Mouse (Mus musculus): Measurements from ENCODE around the gene Sds. TPM values are rescaled to one million over a fixed set of nuclear protein-coding genes. Genes with fewer than 3 reads are reported as not detected.

Sds gene
- polyA plus RNA-seq, 1 experiment from 2014 or later, result not detected

DNA sequence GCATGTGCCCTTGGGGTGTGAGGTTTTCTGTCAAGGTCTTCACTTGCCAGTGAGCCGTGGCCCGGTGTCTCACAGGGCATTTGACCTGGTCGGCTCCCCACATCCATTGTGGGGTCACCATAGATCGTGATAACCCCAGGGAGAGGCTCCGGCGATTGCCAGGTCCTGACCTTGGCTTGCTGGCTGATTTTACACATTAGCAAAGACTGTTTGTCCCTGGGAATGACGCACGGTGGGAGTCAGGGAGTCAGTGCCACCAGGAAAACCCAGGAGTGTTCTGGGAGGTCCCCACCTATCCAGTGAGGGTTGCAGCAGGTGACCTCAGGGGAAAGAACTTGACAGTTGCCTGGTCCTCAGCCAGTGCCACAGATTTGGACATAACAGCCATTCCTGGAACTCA lies 3.6 kb upstream of the Sds start, which contains the start of gene Sdsl:
Gene Sdsl, minus strand, starts transcription at position 41 of the 400 bp plus-strand sequence.
- Histone ChIP-seq H3K9ac (no peak within 1 kb of the TSS), H3K36me3 (no peaks in the 10 kb centered on the region), H3K4me3 (replicated peaks) (no peak within 1 kb of the TSS), H3K27me3 (peaks cover 9% of the 10 kb centered on the region), H3K9me3 (replicated peaks) (no peaks in the 10 kb centered on the region), H3K4me1 (peaks cover 6% of the 10 kb centered on the region), H3K4me2 (no peak within 1 kb of the TSS), H3K27ac (no peak within 1 kb of the TSS)
- ATAC-seq (replicated peaks; ENCODE audit: low FRiP score), result no peak
- 73% methylated on average over 8 of the region's 8 CpGs for WGBS

DNA sequence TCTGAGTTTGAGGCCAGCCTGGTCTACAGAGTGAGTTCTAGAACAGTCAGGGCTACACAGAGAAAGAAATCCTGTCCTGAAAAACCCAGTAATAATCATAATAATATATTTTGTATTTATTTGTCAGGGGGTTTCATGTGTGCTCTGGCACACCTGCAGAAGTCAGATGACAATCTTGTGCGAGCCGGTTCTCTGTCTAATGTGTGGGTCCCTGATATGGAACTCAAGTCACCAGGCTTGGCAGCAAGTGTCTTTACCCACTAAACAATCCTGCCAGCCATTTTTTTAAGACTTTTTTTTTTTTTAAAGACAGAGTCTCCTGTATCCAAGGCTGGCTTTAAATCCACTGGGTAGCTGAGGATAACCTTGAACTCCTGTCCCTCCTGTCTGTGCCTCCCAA lies 3.0 kb upstream of the Sds start:
- Histone ChIP-seq H3K27ac (no peak overlapping the region), H3K36me3 (no peaks in the 10 kb centered on the region), H3K27me3 (peaks cover 9% of the 10 kb centered on the region), H3K9me3 (replicated peaks) (no peaks in the 10 kb centered on the region), H3K4me2 (no peak overlapping the region), H3K4me3 (replicated peaks) (no peak overlapping the region), H3K4me1 (peaks cover 6% of the 10 kb centered on the region), H3K9ac (no peak overlapping the region)
- no peak for ATAC-seq (replicated peaks; ENCODE audit: low FRiP score)
- 90% methylated on average over 2 of the region's 2 CpGs for WGBS

DNA sequence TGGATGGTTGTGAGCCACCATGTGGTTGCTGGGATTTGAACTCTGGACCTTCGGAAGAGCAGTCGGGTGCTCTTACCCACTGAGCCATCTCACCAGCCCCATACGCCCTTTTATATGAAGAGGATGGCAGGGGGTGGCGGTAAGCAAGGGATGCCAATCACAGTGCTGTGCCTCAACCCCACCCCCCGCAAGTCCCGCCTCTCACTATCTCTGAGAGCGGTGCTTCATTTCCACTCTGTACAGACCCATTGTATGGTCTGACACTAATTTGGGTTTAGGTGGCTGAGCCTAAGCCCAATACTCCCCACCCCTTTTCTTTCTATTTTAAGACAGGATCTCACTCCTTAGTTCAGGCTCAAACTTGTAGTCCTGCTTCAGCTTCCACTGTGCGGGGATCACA lies 465 bp upstream of the Sds start:
- H3K27ac ChIP-seq, result no peak overlapping the region
- 63% methylated on average over 8 of the region's 8 CpGs for WGBS
- H3K27me3 ChIP-seq, result peaks cover 9% of the 10 kb centered on the region
- H3K9ac ChIP-seq, result no peak overlapping the region
- H3K9me3 ChIP-seq (replicated peaks), result no peaks in the 10 kb centered on the region
- H3K4me2 ChIP-seq, result no peak overlapping the region
- H3K36me3 ChIP-seq, result no peaks in the 10 kb centered on the region
- ATAC-seq (replicated peaks; ENCODE audit: low FRiP score), result 0 out of 2 replicates have a peak, but pooled peaks have one; percentile 37
- H3K4me3 ChIP-seq (replicated peaks), result no peak overlapping the region
- H3K4me1 ChIP-seq, result peaks cover 6% of the 10 kb centered on the region

- no peak overlapping the region for H3K4me2 ChIP-seq
- no peak overlapping the region for H3K27ac ChIP-seq
- H3K4me1 ChIP-seq, result peaks cover 6% of the 10 kb centered on the region
- H3K27me3 ChIP-seq, result peaks cover 9% of the 10 kb centered on the region
- H3K36me3 ChIP-seq, result no peaks in the 10 kb centered on the region
- H3K9me3 ChIP-seq (replicated peaks), result no peaks in the 10 kb centered on the region
- no peak overlapping the region for H3K9ac ChIP-seq
- no peak for ATAC-seq (replicated peaks; ENCODE audit: low FRiP score)
- WGBS, result 88% methylated on average over 5 of the region's 5 CpGs
- H3K4me3 ChIP-seq (replicated peaks), result no peak overlapping the region
These were observed 1.7 kb downstream of the Sds start for GRCm38 (mm10) chr5:120477993-120478392.

- Histone ChIP-seq H3K9ac (no peak overlapping the region), H3K4me1 (peaks cover 6% of the 10 kb centered on the region), H3K4me2 (no peak overlapping the region), H3K27me3 (peaks cover 9% of the 10 kb centered on the region), H3K4me3 (replicated peaks) (no peak overlapping the region), H3K27ac (no peak overlapping the region), H3K36me3 (peaks cover 14% of the 10 kb centered on the region), H3K9me3 (replicated peaks) (no peaks in the 10 kb centered on the region)
- 68% methylated on average over 4 of the region's 4 CpGs for WGBS
- no peak for ATAC-seq (replicated peaks; ENCODE audit: low FRiP score)
These were observed 3.2 kb downstream of the Sds start for GRCm38 (mm10) chr5:120479538-120479937.

DNA sequence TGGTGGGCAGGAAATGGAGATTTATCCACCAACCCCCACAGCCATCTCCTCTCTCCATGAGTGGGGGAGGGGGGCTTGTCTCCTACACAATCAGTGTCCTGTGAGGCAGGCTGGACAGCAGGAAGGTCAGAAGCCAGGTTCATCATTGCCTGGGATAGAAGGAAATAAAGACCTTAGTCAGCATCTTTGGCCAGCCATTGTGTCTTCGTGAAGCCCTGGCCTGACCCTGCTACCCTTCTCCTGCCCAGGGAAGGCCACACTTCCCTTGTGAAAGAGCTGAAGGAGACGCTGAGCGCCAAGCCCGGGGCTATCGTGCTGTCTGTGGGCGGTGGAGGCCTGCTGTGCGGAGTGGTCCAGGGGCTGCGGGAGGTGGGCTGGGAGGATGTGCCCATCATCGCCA lies 4.9 kb downstream of the Sds start:
- H3K27me3 ChIP-seq, result peaks cover 8% of the 10 kb centered on the region
- H3K4me3 ChIP-seq (replicated peaks), result no peak overlapping the region
- H3K9me3 ChIP-seq (replicated peaks), result no peaks in the 10 kb centered on the region
- no peak overlapping the region for H3K9ac ChIP-seq
- H3K4me1 ChIP-seq, result peaks cover 3% of the 10 kb centered on the region
- WGBS, result 66% methylated on average over 9 of the region's 9 CpGs
- no peak overlapping the region for H3K27ac ChIP-seq
- no peak overlapping the region for H3K4me2 ChIP-seq
- no peak for ATAC-seq (replicated peaks; ENCODE audit: low FRiP score)
- H3K36me3 ChIP-seq, result peaks cover 30% of the 10 kb centered on the region

DNA sequence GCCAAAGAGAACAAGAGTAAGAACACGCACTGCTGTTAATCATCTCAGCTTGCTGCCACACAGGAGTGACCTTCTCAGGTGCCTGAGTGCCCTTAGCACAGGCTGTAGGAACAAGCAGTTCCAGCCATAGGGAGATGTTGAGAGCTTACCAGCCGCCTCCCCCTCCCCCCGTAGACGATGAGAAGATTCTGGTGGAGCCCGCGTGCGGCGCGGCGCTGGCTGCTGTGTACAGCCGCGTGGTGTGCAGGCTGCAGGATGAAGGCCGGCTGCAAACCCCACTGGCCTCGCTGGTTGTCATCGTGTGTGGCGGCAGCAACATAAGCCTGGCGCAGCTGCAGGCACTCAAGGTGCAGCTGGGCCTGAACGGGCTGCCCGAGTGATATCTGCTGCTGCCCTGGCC lies 7.1 kb downstream of the Sds start:
- Histone ChIP-seq H3K4me3 (replicated peaks) (no peak overlapping the region), H3K27ac (no peak overlapping the region), H3K27me3 (no peaks in the 10 kb centered on the region), H3K36me3 (peaks cover 52% of the 10 kb centered on the region), H3K4me2 (no peak overlapping the region), H3K4me1 (no peaks in the 10 kb centered on the region), H3K9me3 (replicated peaks) (no peaks in the 10 kb centered on the region), H3K9ac (no peak overlapping the region)
- ATAC-seq (replicated peaks; ENCODE audit: low FRiP score), result no peak
- WGBS, result 87% methylated on average over 19 of the region's 19 CpGs

GRCm38 (mm10) chr5:120487844-120488243 lies 11.5 kb downstream of the Sds start:
- Histone ChIP-seq H3K9me3 (replicated peaks) (no peaks in the 10 kb centered on the region), H3K27me3 (no peaks in the 10 kb centered on the region), H3K4me2 (no peak overlapping the region), H3K4me1 (no peaks in the 10 kb centered on the region), H3K4me3 (replicated peaks) (no peak overlapping the region), H3K27ac (no peak overlapping the region), H3K36me3 (peaks cover 82% of the 10 kb centered on the region), H3K9ac (no peak overlapping the region)
- ATAC-seq (replicated peaks; ENCODE audit: low FRiP score), result no peak
- 87% methylated on average over 8 of the region's 8 CpGs for WGBS

DNA sequence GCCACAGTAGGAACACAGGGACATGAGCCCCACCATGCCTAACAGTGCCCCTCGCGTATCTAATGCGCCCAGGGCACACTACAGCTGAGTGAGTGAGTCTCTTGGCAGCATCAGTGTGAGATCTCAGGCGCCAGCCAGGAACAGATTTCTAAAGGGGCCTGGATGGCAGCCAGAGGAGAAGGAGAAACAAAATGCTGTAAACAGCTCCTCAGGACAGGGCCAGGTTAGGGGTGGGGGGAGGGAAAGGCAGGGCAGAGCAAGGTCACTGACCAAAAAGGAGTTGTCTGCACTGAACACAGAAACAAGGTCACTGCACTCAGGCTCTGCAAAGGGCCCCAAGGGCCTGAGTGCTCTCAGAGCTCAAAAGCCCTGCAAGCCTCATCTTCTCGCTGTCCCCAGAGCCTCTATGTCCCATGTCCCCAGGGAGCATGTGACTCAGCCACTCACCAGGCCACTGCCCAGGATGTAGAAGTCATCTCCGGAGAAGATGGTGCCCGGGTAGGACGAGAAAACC lies 14.4 kb downstream of the Sds start:
- H3K4me1 ChIP-seq, result peaks cover 7% of the 10 kb centered on the region; the same call in 1 of the 2 replicates
- H3K9me3 ChIP-seq (replicated peaks), result no peaks in the 10 kb centered on the region
- no peak overlapping the region for H3K4me2 ChIP-seq
- WGBS, result 89% methylated on average over 8 of the region's 8 CpGs
- H3K27me3 ChIP-seq, result no peaks in the 10 kb centered on the region
- no peak for ATAC-seq (replicated peaks; ENCODE audit: low FRiP score)
- peaks cover 74% of the 10 kb centered on the region for H3K36me3 ChIP-seq
- no peak overlapping the region for H3K4me3 ChIP-seq (replicated peaks)
- no peak overlapping the region for H3K27ac ChIP-seq
- no peak overlapping the region for H3K9ac ChIP-seq

DNA sequence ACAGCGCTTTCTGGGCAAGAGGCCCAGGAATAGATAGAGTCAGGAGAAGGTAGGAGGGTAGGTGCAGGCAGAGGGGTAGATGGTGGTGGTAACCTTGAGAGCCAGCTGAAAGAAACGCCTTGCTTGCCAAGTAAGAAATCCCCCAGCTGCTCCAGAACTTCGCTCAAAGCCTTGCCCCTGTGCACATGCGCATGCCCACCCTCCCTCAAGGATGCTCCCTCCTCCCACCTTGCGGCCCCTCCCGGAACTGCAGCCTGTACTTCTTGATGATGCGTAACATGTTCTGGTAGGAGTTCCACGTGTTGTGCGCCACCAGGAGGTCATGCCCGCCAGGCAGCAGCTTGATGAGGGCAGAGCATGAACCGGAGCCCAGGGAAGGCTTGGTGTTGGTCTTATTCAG lies 16.1 kb downstream of the Sds start:
- peaks cover 10% of the 10 kb centered on the region; the same call in 1 of the 2 replicates for H3K4me1 ChIP-seq
- ATAC-seq (replicated peaks; ENCODE audit: low FRiP score), result no peak
- H3K9ac ChIP-seq, result no peak overlapping the region
- no peak overlapping the region for H3K27ac ChIP-seq
- 62% methylated on average over 11 of the region's 11 CpGs for WGBS
- no peaks in the 10 kb centered on the region for H3K27me3 ChIP-seq
- no peaks in the 10 kb centered on the region for H3K9me3 ChIP-seq (replicated peaks)
- H3K4me2 ChIP-seq, result no peak overlapping the region
- no peak overlapping the region for H3K4me3 ChIP-seq (replicated peaks)
- peaks cover 68% of the 10 kb centered on the region for H3K36me3 ChIP-seq

- Histone ChIP-seq H3K4me1 (peaks cover 10% of the 10 kb centered on the region; the same call in 1 of the 2 replicates), H3K36me3 (peaks cover 65% of the 10 kb centered on the region), H3K9ac (no peak overlapping the region), H3K27ac (no peak overlapping the region), H3K4me2 (no peak overlapping the region), H3K9me3 (replicated peaks) (no peaks in the 10 kb centered on the region), H3K4me3 (replicated peaks) (no peak overlapping the region), H3K27me3 (no peaks in the 10 kb centered on the region)
- ATAC-seq (replicated peaks; ENCODE audit: low FRiP score), result no peak
- WGBS, result 90% methylated on average over 6 of the region's 6 CpGs
These were observed 17.1 kb downstream of the Sds start for GRCm38 (mm10) chr5:120493440-120493839.

DNA sequence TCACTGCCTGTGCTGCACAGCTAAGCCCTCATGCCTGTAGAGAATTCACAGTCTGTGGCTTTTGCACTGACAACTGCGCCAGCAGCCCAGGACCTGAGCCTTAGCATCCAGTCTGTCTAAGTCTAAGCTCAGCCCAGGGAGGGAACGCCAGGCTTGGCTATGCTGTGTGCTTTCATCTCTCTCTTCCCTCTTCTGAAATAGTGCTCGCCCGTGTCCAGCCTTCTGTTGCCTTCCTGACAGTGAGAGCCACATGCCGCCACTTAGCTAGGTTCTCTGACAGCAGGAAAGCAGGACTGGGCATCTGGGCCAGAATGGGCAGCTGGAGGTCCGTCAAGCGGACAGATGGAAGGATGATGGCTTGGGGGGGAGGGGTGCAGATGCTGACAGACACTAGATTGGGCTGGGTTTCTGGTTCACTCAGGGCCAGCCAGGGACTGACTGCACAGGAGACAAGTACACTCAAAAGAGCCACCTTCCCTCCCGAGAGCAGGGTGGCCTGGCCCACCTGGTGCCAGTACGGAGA lies 17.6 kb downstream of the Sds start:
- H3K9me3 ChIP-seq (replicated peaks), result no peaks in the 10 kb centered on the region

More for the DNA sequence above, 17.6 kb downstream of the Sds start:
- 92% methylated on average over 9 of the region's 9 CpGs for WGBS
- no peak overlapping the region for H3K4me3 ChIP-seq (replicated peaks)
- no peak overlapping the region for H3K4me2 ChIP-seq
- H3K36me3 ChIP-seq, result peaks cover 67% of the 10 kb centered on the region
- H3K4me1 ChIP-seq, result peaks cover 10% of the 10 kb centered on the region; the same call in 1 of the 2 replicates
- no peaks in the 10 kb centered on the region for H3K27me3 ChIP-seq
- no peak overlapping the region for H3K27ac ChIP-seq
- no peak for ATAC-seq (replicated peaks; ENCODE audit: low FRiP score)
- no peak overlapping the region for H3K9ac ChIP-seq
